Mouse (Mus musculus) adrenal gland, postnatal 14 days (tissue): ENCODE results near the gene Desi1. TPM values are rescaled to one million over a fixed set of nuclear protein-coding genes. Genes with fewer than 3 reads are reported as not detected.

Source experiments
- DNase-seq: peaks from one replicate; pipeline ENCODE4 v3.0.0; 2021; ENCODE audit warnings: mixed read lengths
- total RNA-seq: library from RNA; stranded (reverse); gene quantifications from 2 replicates; pipeline ENCODE4 v1.2.3, GENCODE M21; 2021

Desi1 gene
- total RNA-seq, 1 experiment from 2014 or later = 74.8 TPM

- DNase-seq = no peak
Observed at GRCm38 (mm10) chr15:81966062-81966829, 67.4 kb downstream of the Desi1 start.

- DNase-seq = no peak
Observed at GRCm38 (mm10) chr15:81964980-81965545, 68.6 kb downstream of the Desi1 start.

GRCm38 (mm10) chr15:81964262-81964661 lies 69.4 kb downstream of the Desi1 start:
- DNase-seq = no peak

- DNase-seq = no peak
Observed at GRCm38 (mm10) chr15:81961078-81961451, 72.6 kb downstream of the Desi1 start.

- DNase-seq = peak; percentile 100
Observed at GRCm38 (mm10) chr15:81960171-81961077, 73.2 kb downstream of the Desi1 start, which contains the start of gene Pmm1. TSS of gene Pmm1 (minus strand) at chr15:81960930.

GRCm38 (mm10) chr15:81958906-81959305 lies 74.8 kb downstream of the Desi1 start:
- no peak for DNase-seq

GRCm38 (mm10) chr15:81957598-81957997 lies 76.1 kb downstream of the Desi1 start:
- DNase-seq = no peak

- DNase-seq = peak; percentile 81
Observed at GRCm38 (mm10) chr15:81956457-81956856, 77.2 kb downstream of the Desi1 start.

- no peak for DNase-seq
Observed at GRCm38 (mm10) chr15:81955414-81955813, 78.2 kb downstream of the Desi1 start.

- no peak for DNase-seq
Observed at GRCm38 (mm10) chr15:81954716-81955115, 78.9 kb downstream of the Desi1 start.

GRCm38 (mm10) chr15:81954151-81954583 lies 79.5 kb downstream of the Desi1 start:
- no peak for DNase-seq

- no peak for DNase-seq
Observed at GRCm38 (mm10) chr15:81952310-81952709, 81.4 kb downstream of the Desi1 start.

- no peak for DNase-seq
Observed at GRCm38 (mm10) chr15:81951159-81951558, 82.5 kb downstream of the Desi1 start.

- DNase-seq = no peak
Observed at GRCm38 (mm10) chr15:81950716-81951115, 82.9 kb downstream of the Desi1 start.

- DNase-seq = no peak
Observed at GRCm38 (mm10) chr15:81949476-81950131, 84.1 kb downstream of the Desi1 start.

GRCm38 (mm10) chr15:81949076-81949475 lies 84.6 kb downstream of the Desi1 start:
- DNase-seq = no peak

- no peak for DNase-seq
Observed at GRCm38 (mm10) chr15:81943176-81943749, 90.4 kb downstream of the Desi1 start.
